Mouse (Mus musculus) brown adipose tissue, adult 24 weeks (tissue): Measurements from ENCODE around the gene Slc2a5. TPM values are rescaled to one million over a fixed set of nuclear protein-coding genes. Genes with fewer than 3 reads are reported as not detected.

Experiments
- H3K27ac ChIP-seq: fragments of 200-500 bp; replicated peaks from 2 replicates; pipeline ENCODE4 v1.5.1; 2012; ENCODE audit warnings: low read depth, mild to moderate bottlenecking, low read length
- H3K4me1 ChIP-seq: fragments of 200-500 bp; 2 replicates; pipeline ENCODE4 v1.6.1; 2012; ENCODE audit warnings: low read length, mixed read lengths; ENCODE audit not compliant: control insufficient read depth, insufficient read depth, insufficient read length
- H3K4me3 ChIP-seq: fragments of 200-500 bp; 2 replicates; pipeline ENCODE4 v1.5.1; 2012; ENCODE audit warnings: low read depth, mild to moderate bottlenecking, low read length, moderate library complexity; ENCODE audit not compliant: insufficient read depth
- polyA plus RNA-seq: library from polyadenylated mRNA; stranded (reverse); fragments of >200 nt; gene quantifications from 2 replicates; pipeline ENCODE4 v1.2.4, GENCODE M21; 2012; ENCODE audit not compliant: missing spikeins, insufficient read depth, insufficient read length

Slc2a5 gene
- polyA plus RNA-seq, 1 experiment = 46.1 TPM

DNA sequence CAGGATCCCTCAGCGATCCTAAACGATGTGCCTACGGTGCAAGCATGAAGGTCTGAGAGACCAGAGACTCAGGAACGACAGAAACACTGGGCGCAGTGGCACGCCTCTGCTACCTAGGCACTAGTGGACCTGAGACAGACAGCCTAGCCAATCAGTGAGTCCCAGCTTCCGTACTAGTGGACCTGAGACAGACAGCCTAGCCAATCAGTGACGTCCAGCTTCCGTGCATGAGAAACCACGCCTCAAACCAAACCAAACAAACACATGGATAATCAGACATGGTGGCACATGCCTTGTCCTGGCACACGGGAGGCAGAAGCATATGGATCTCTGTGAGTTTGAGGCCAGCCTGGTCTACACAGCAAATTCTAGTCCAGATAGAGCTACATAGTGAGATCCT lies 69.2 kb downstream of the Slc2a5 start:
- no peak overlapping the region for H3K27ac ChIP-seq
- H3K4me1 ChIP-seq = no peaks in the 10 kb centered on the region
- H3K4me3 ChIP-seq = no peak overlapping the region

DNA sequence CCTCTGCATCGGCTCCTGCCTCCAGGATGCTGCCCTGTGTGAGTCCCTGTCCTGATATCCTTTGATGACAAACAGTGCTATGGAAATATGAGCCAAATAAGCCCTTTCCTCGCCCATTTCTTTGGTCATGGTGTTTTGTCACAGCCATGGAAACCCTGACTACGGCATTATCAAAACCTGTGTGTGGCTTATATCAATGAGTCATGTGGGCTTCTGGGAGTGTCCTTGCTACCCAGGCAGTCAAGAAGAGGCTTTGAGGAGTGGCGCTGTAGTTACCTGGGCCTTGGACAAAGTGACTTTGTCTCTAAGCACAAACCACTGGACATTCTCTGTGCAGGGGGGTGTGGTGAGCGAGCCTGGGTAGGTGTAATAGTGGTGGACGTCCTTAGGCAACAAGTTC lies 73.1 kb downstream of the Slc2a5 start:
- Histone ChIP-seq H3K27ac (no peak overlapping the region), H3K4me1 (no peaks in the 10 kb centered on the region), H3K4me3 (no peak overlapping the region)

Other genes starting within 250 kb of the Slc2a5 start
- 24.3 and 32.5 TPM in 2 replicates for gene Spsb1, start 164.2 kb upstream of the Slc2a5 start, polyA plus RNA-seq
- 66.4 and 85.8 TPM in 2 replicates for gene H6pd, start 110.3 kb upstream of the Slc2a5 start, polyA plus RNA-seq
- gene Gpr157, start 31.9 kb upstream of the Slc2a5 start, polyA plus RNA-seq = 2.0 and 2.4 TPM in 2 replicates
- not detected in 2 replicates for gene Slc2a7, start 29.7 kb downstream of the Slc2a5 start, polyA plus RNA-seq
- gene Car6, start 82.0 kb downstream of the Slc2a5 start, polyA plus RNA-seq = not detected in 2 replicates
- 2,211 and 3,699 TPM in 2 replicates for gene Eno1, start 117.4 kb downstream of the Slc2a5 start, polyA plus RNA-seq
- 38.7 and 39.8 TPM in 2 replicates for gene Rere, start 162.4 kb downstream of the Slc2a5 start, polyA plus RNA-seq